Mouse (Mus musculus) cerebellum, postnatal 4 days (tissue): ENCODE measurements around the gene Prpf6.

Experiments used
- DNase-seq, 2 experiments: peaks; one replicate each; pipeline ENCODE4 v3.0.0; 2022; ENCODE audit warnings: low spot score in 2 of 2, mixed read lengths in 1 of 2

Gene Prpf6

DNA sequence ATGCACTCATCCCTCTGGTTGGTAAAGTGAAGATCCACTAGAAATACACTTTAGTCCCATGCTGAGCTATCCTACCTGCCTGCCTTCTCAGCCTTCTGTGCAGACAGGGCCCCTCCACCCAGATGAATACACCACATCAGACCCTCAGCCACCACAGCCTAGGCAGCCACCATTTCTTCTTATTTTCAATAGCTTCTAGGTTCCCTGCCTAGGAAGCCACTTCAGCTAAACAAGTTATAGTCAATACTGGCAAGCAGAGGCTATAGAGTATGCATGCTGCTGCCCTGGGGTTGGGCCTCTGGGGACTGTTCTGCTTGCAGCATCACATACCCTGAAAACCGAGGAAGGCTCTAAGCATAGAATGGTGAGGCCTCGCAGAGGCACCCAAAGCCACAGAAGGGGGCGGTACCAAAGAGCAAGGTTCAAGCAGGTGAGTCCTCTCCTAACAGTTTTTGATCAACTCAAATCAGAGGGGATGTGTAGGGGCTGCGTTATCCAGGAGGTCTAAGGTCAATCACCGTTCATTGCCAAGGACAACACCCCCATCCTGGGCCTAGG lies at the start of gene Prpf6:
Gene Prpf6, plus strand, starts transcription at position 341 of the 558 bp plus-strand sequence.
- no peak for DNase-seq

DNA sequence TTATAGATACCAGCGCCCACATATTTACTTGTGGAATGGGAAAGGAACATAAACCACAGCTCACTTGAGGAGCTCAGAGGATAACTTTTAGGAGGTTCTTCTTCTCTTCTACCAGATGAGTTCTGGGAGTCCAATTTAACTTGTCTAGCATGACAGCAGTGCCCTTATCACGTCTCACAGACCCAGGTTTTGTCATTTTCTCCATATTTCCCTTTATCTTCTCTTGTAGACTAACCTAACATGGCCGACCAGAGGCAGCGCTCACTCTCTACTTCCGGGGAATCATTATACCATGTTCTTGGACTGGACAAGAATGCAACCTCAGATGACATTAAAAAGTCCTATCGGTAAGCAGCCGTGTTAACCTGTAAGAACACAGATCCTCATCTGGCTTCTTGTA lies 45.5 kb upstream of the Prpf6 start:
- DNase-seq: no peak

DNA sequence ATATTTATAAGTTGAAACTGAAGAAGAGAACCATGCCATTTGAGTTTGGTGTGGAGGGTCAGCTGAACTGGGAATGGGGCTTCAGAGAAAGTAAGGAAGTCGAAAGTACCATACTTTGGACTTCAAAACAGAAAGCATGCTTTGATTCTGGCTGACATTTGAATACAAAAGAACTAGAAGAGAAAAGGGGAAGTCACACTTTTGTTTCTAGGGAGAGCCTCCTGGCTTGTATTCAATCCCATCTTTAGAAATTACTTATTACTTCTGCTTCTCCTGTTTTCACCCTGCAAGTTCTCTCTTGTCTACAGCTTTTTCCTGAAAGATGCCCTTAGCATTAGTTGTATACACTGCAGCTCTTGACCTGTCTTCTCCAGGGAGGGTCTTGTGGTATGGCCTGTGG lies 43.4 kb upstream of the Prpf6 start:
- DNase-seq: no peak

GRCm38 (mm10) chr2:181548682-181549081 lies 43.0 kb upstream of the Prpf6 start:
- no peak for DNase-seq

DNA sequence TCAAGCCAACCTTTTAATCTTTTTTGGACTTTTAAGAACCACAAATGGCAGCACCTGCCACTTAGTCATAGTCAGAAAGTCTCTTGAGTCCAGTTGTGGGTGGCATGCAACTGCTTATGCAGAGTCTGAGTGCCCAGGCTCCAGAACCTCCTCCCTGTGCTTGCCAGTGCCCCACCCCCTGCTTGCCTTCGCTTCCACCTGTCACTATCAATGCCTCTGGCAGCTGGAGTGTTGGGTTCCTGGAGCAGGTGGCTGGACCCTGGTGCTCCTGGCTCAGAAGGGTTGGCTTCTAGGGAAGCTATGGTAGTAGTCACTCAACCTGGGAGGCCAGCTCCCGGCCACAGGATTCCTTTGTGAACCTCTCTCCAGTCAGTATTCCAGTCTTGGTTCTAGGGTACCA lies 41.4 kb upstream of the Prpf6 start:
- DNase-seq: no peak

- DNase-seq: no peak
These were observed 37.9 kb upstream of the Prpf6 start for GRCm38 (mm10) chr2:181553772-181554171.

DNA sequence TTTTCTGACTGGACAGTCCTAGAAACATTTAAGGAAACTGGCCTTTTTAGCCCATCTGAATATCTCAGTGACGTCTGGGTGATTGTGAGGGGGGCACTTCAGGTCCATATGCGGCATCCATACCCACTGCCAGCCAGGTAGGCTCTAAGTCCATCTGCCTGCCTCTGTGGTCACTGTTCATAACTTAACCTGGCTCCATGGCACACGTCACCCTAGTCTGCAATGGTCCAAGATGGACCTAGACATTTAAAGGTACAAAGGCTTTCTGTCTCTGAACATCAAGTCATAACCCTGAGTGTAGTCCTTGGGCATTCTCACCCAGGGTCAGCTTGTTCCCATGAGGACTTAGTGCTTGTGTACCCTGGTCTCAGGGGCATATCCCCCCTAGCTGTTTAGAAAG lies 24.3 kb upstream of the Prpf6 start:
- DNase-seq: no peak

DNA sequence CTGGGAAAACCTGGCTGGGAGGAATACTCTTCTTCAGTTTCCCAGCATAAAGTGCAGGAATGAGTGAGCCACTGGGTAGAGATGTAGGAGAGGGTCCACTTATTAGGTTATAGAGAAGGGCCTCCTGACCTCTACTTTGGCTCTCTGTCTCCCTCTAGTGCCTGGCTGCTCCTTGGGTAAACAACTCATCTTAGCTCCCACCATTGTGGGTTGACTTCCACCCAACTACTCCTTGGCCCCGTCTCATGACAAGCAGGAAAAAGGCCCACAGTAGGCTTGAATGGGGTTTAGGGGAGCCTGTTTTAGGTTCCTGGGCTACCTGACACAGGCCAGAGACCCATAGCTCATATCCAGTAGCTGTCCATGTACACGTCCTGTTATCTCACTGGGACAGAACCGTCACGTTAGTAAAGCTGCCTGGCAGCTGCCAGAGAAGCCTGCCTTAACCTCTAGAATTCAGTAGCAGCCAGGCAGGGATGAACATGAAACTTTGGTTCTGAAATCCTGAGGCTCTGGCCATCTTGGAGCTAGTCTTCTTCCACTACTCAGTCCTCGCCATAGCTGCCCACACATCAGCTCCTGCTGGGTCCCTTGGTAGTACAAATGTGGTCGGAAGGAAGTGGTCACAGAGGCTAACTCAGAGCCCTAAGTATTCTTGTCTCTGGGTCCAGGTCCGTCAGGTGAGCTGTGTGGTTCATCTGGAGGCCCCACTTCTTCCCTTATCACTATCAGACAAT lies 23.2 kb upstream of the Prpf6 start:
- no peak for DNase-seq

DNA sequence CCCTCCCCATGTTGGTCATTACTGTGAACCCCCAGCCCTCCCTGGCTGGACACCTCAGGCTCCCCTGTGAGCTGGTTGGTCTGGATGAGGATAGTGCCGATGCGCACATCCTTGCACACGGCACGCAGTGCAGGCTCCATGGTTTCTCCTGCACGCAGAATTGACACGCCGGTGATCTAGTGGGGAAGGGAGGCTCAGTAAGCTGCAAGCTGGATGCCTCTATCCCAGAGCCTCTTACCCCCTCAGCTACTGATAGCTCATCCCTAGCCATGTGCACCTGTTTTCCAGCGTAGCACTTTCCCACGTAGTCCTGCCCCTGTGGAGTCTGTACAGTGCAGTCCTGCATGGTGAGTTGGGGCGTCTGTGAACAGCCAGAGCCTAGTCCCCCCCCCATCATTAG lies 21.8 kb upstream of the Prpf6 start:
- no peak for DNase-seq

DNA sequence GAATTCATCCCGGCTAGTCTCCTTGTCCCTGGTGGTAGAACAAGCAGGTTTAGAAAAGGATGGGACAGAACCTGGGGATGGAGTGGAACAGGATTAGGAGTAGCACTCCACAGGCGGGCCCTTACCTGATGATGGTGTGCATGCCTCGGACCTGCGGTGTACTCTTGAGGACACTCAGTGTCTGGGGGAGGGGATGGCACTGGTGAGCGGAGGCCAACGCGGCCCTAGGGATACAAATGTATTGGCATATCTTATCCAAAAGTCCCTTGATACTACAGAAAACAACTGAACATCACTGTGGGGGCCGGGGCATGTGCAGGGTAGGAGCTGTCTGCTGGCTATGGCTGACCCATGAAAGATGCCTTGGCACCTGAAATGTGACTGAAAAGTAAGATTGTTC lies 21.3 kb upstream of the Prpf6 start:
- DNase-seq: no peak

DNA sequence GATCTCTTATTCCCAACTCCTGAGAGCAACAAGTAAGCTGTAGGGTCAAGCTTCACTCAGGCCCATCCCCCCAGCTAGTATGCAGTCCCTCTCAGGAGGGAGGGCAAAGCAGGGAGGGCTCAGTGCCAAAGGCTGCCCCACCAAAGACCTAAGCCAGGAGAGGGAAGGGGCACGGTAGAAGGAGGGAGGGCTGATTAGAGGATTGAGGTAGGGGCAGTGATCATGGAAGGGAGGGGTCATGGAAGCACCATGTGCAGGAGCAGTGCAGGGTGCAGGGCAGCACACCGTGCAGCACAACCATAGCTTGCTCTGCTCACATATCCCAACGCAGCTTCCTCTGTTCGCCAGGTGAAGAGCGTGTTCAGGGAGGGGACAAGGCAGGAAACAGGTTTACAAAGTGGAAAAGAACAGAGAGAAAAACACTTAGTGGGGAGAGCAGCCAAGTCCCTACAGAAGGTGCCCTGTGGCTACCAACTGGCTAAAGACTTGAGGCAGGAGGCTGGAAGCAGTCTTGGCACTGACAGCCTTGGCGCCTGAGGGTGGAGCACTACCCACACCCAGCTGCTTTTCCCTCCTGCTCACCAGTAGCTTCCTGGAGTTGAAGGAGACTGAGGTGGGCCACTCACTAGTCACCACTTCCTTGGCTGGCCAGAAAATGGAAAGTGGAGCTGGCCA lies 20.6 kb upstream of the Prpf6 start:
- DNase-seq: peak in 1 of 2 experiments; percentile 8

GRCm38 (mm10) chr2:181571941-181572670 lies 19.6 kb upstream of the Prpf6 start:
- DNase-seq: no peak

- DNase-seq: no peak
These were observed 18.4 kb upstream of the Prpf6 start for GRCm38 (mm10) chr2:181572921-181573920.

DNA sequence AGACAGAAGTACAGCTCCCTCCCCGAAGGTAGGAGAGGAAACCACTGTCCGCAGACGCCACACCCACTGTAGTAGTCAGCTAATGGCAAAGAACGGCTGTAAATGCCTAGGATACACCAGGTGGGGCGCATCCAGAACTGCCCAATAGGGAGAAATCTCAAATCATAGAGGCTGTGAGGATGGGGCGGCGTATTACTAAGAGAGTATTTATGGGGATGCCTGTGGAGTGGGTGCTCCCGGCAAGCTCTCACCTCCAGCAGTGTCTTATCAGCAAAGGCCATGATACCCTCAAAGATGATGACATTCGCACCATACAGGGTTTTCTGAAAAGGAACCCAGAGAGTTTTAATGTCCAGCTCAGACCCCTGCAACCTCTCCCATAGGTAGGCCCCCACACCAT lies 17.7 kb upstream of the Prpf6 start:
- DNase-seq: no peak

- DNase-seq: no peak
These were observed 16.6 kb upstream of the Prpf6 start for GRCm38 (mm10) chr2:181574921-181575545.

GRCm38 (mm10) chr2:181576613-181577012 lies 15.1 kb upstream of the Prpf6 start:
- no peak for DNase-seq

- DNase-seq: peak in 1 of 2 experiments; percentile 3
These were observed 14.5 kb upstream of the Prpf6 start for GRCm38 (mm10) chr2:181577126-181577525.

GRCm38 (mm10) chr2:181577981-181578581 lies 13.6 kb upstream of the Prpf6 start:
- DNase-seq: no peak

- no peak for DNase-seq
These were observed 12.7 kb upstream of the Prpf6 start for GRCm38 (mm10) chr2:181578790-181579618.
